Mouse (Mus musculus) lung, postnatal 0 days (tissue): Measurements from ENCODE around the gene Dcaf8. TPM values are rescaled to one million over a fixed set of nuclear protein-coding genes. Genes with fewer than 3 reads are reported as not detected.

Experiments used
- ATAC-seq: fragments of 200-750 bp; cut with Nextera tagmentation; 2 replicates; pipeline ENCODE4 v1.8.0; 2017; ENCODE audit warnings: moderate library complexity
- DNase-seq: peaks from one replicate; pipeline ENCODE4 v3.0.0-alpha.2; 2016; ENCODE audit warnings: low spot score
- H3K27ac ChIP-seq: fragments of 300-500 bp; sonication (generic); 2 replicates; pipeline ENCODE4 v1.5.1; 2014; ENCODE audit warnings: antibody characterized with exemption, mild to moderate bottlenecking, low read length, mixed read lengths
- H3K27me3 ChIP-seq: fragments of 300-500 bp; sonication (generic); replicated peaks from 2 replicates; pipeline ENCODE4 v1.6.1; 2014; ENCODE audit warnings: low read length, mixed read lengths; ENCODE audit not compliant: insufficient read depth
- H3K36me3 ChIP-seq: fragments of 300-500 bp; sonication (generic); 2 replicates; pipeline ENCODE4 v1.6.1; 2014; ENCODE audit warnings: low read length, mixed read lengths; ENCODE audit not compliant: insufficient read depth
- H3K4me1 ChIP-seq: fragments of 300-500 bp; sonication (generic); 2 replicates; pipeline ENCODE4 v1.6.1; 2014; ENCODE audit warnings: antibody characterized with exemption, low read depth, low read length, mixed read lengths; ENCODE audit not compliant: insufficient read depth
- H3K4me2 ChIP-seq: fragments of 300-500 bp; sonication (generic); replicated peaks from 2 replicates; pipeline ENCODE4 v1.6.1; 2014; ENCODE audit warnings: low read depth, mild to moderate bottlenecking, low read length, moderate library complexity, mixed read lengths
- H3K4me3 ChIP-seq: fragments of 300-500 bp; sonication (generic); 2 replicates; pipeline ENCODE4 v1.5.1; 2014; ENCODE audit warnings: low read depth, low read length
- H3K9ac ChIP-seq: fragments of 300-500 bp; sonication (generic); replicated peaks from 2 replicates; pipeline ENCODE4 v1.6.1; 2014; ENCODE audit warnings: low read depth, mild to moderate bottlenecking
- H3K9me3 ChIP-seq: fragments of 300-500 bp; sonication (generic); 2 replicates; pipeline ENCODE4 v1.6.1; 2016; ENCODE audit warnings: low read length, mixed read lengths
- CTCF ChIP-seq: IDR thresholded peaks from 2 replicates; pipeline ENCODE4 v1.5.1; 2016; ENCODE audit warnings: antibody characterized with exemption, mild to moderate bottlenecking
- EP300 ChIP-seq: IDR thresholded peaks from 2 replicates; pipeline ENCODE4 v1.6.1; 2016; ENCODE audit warnings: antibody characterized with exemption, mild to moderate bottlenecking, control low read depth
- WGBS: fragments of 180-500 bp; shearing (Covaris S2); extraction: QIAGEN DNeasy Blood & Tissue Kit; methylation state at CpG from one replicate; pipeline ENCODE4 v1.1.7; 2014; 5-methylcytosine and 5-hydroxymethylcytosine counted together
- polyA plus RNA-seq: library from polyadenylated mRNA; unstranded; fragments of >200 nt; fragmentation: Nextera tagmentation; extraction: Ambion mirVana; gene quantifications from 2 replicates; pipeline ENCODE4 v1.2.1, GENCODE M21; 2015

The Dcaf8 gene
- polyA plus RNA-seq, 1 experiment from 2014 or later: 93.7 TPM

GRCm38 (mm10) chr1:172217148-172217547 is 69.3 kb downstream of the Dcaf8 start:
- Histone ChIP-seq H3K4me1 (peaks cover 4% of the 10 kb centered on the region; the same call in 1 of the 2 replicates), H3K4me2 (peak overlapping the region; percentile 25; the same call in 1 of the 2 replicates), H3K27me3 (no peaks in the 10 kb centered on the region), H3K36me3 (no peaks in the 10 kb centered on the region), H3K9ac (no peak overlapping the region), H3K4me3 (no peak overlapping the region), H3K27ac (peak overlapping the region; percentile 71), H3K9me3 (no peaks in the 10 kb centered on the region)
- ATAC-seq (peak; percentile 81), DNase-seq (peak; percentile 96)
- peak; percentile 84 for TF ChIP-seq EP300
- TF ChIP-seq CTCF: peak; percentile 97
- 0% methylated on average over 5 of the region's 5 CpGs for WGBS

- H3K9me3 ChIP-seq: no peaks in the 10 kb centered on the region
- no peaks in the 10 kb centered on the region for H3K36me3 ChIP-seq
- WGBS: 57% methylated on average over 15 of the region's 15 CpGs
- H3K4me2 ChIP-seq: no peak overlapping the region
- no peak overlapping the region for H3K9ac ChIP-seq
- H3K4me3 ChIP-seq: no peak overlapping the region
- H3K4me1 ChIP-seq: peaks cover 4% of the 10 kb centered on the region; the same call in 1 of the 2 replicates
- DNase-seq: no peak
- TF ChIP-seq EP300 (no peak), CTCF (no peak)
- H3K27ac ChIP-seq: no peak overlapping the region
- no peak for ATAC-seq
- no peaks in the 10 kb centered on the region for H3K27me3 ChIP-seq
These were observed 70.5 kb downstream of the Dcaf8 start for GRCm38 (mm10) chr1:172218164-172218910.

- no peak for ATAC-seq
- peak within 1 kb of the TSS; percentile 79 for H3K27ac ChIP-seq
- TF ChIP-seq EP300: no peak
- TF ChIP-seq CTCF: no peak
- no peak for DNase-seq
- WGBS: 79% methylated on average over 18 of the region's 19 CpGs
- H3K4me3 ChIP-seq: no peak within 1 kb of the TSS
- H3K9ac ChIP-seq: no peak within 1 kb of the TSS
- H3K4me2 ChIP-seq: no peak within 1 kb of the TSS
- H3K27me3 ChIP-seq: no peaks in the 10 kb centered on the region
- H3K4me1 ChIP-seq: peaks cover 4% of the 10 kb centered on the region; the same call in 1 of the 2 replicates
- H3K36me3 ChIP-seq: no peaks in the 10 kb centered on the region
- no peaks in the 10 kb centered on the region for H3K9me3 ChIP-seq
These were observed 71.8 kb downstream of the Dcaf8 start, which contains the start of gene Casq1 for GRCm38 (mm10) chr1:172219451-172220406. Gene Casq1, minus strand, starts transcription at chr1:172219868.

GRCm38 (mm10) chr1:172220414-172220813 is 72.5 kb downstream of the Dcaf8 start:
- Histone ChIP-seq H3K4me2 (no peak overlapping the region), H3K4me1 (peaks cover 4% of the 10 kb centered on the region; the same call in 1 of the 2 replicates)

GRCm38 (mm10) chr1:172221297-172222063 is 73.6 kb downstream of the Dcaf8 start:
- Histone ChIP-seq H3K9ac (no peak overlapping the region), H3K36me3 (no peaks in the 10 kb centered on the region), H3K27ac (peak overlapping the region; percentile 79; the same call in 1 of the 2 replicates), H3K4me3 (no peak overlapping the region), H3K4me2 (no peak overlapping the region), H3K9me3 (no peaks in the 10 kb centered on the region), H3K27me3 (no peaks in the 10 kb centered on the region), H3K4me1 (peaks cover 4% of the 10 kb centered on the region; the same call in 1 of the 2 replicates)
- 53% methylated on average over 11 of the region's 11 CpGs for WGBS
- ATAC-seq (no peak), DNase-seq (no peak)
- TF ChIP-seq EP300: no peak
- TF ChIP-seq CTCF: no peak

More at GRCm38 (mm10) chr1:172220414-172220813, 72.5 kb downstream of the Dcaf8 start:
- DNase-seq (peak; percentile 89), ATAC-seq (peak; percentile 81)
- Histone ChIP-seq H3K4me3 (no peak overlapping the region), H3K9ac (no peak overlapping the region), H3K36me3 (no peaks in the 10 kb centered on the region), H3K27me3 (no peaks in the 10 kb centered on the region), H3K9me3 (no peaks in the 10 kb centered on the region), H3K27ac (peak overlapping the region; percentile 79)
- TF ChIP-seq CTCF (no peak), EP300 (no peak)
- WGBS: 15% methylated on average over 10 of the region's 10 CpGs
